Mouse (Mus musculus): ENCODE measurements at regions not wholly inside any gene's neighbourhood (a gene's known extent, or its start where the extent isn't known, plus 50 kb on each side); places are given as distances from the start of the nearest gene placed in this dataset.

GRCm38 (mm10) chr2:83224018-83224417, 280.6 kb downstream of the Fsip2 start:
- 86% methylated on average over 2 of the region's 2 CpGs for WGBS
- H3K4me2 ChIP-seq, result no peak overlapping the region
- H3K9ac ChIP-seq (replicated peaks), result no peak overlapping the region
- H3K4me3 ChIP-seq (replicated peaks), result no peak overlapping the region
- no peaks in the 10 kb centered on the region for H3K9me3 ChIP-seq (replicated peaks)
- no peak for ATAC-seq (ENCODE audit: low FRiP score)
- no peaks in the 10 kb centered on the region for H3K4me1 ChIP-seq
- H3K27ac ChIP-seq (replicated peaks), result no peak overlapping the region
- H3K27me3 ChIP-seq (replicated peaks), result no peaks in the 10 kb centered on the region
- no peaks in the 10 kb centered on the region for H3K36me3 ChIP-seq

- ATAC-seq (ENCODE audit: low FRiP score), result no peak
- Histone ChIP-seq H3K4me1 (no peaks in the 10 kb centered on the region), H3K9ac (replicated peaks) (no peak overlapping the region), H3K36me3 (no peaks in the 10 kb centered on the region), H3K4me2 (no peak overlapping the region), H3K9me3 (replicated peaks) (no peaks in the 10 kb centered on the region), H3K27me3 (replicated peaks) (no peaks in the 10 kb centered on the region), H3K27ac (replicated peaks) (no peak overlapping the region), H3K4me3 (replicated peaks) (no peak overlapping the region)
- WGBS, result 90% methylated on average over 5 of the region's 5 CpGs
Observed at GRCm38 (mm10) chr2:83226198-83226597, 282.8 kb downstream of the Fsip2 start.

GRCm38 (mm10) chr2:83251173-83252101, 308.0 kb downstream of the Fsip2 start:
- H3K4me1 ChIP-seq, result no peaks in the 10 kb centered on the region
- no peaks in the 10 kb centered on the region for H3K36me3 ChIP-seq
- H3K4me3 ChIP-seq (replicated peaks), result no peak overlapping the region
- no peak for ATAC-seq (ENCODE audit: low FRiP score)
- no peaks in the 10 kb centered on the region for H3K27me3 ChIP-seq (replicated peaks)
- H3K27ac ChIP-seq (replicated peaks), result no peak overlapping the region
- no peaks in the 10 kb centered on the region for H3K9me3 ChIP-seq (replicated peaks)
- WGBS, result 55% methylated on average over 6 of the region's 6 CpGs
- no peak overlapping the region for H3K4me2 ChIP-seq
- no peak overlapping the region for H3K9ac ChIP-seq (replicated peaks)

GRCm38 (mm10) chr2:83256811-83257321, 313.4 kb downstream of the Fsip2 start:
- H3K27ac ChIP-seq (replicated peaks), result no peak overlapping the region
- 0 out of 2 replicates have a peak, but pooled peaks cover 3% of the 10 kb centered on the region for H3K4me1 ChIP-seq
- WGBS, result 33% methylated on average over 2 of the region's 2 CpGs
- no peak overlapping the region for H3K4me2 ChIP-seq
- no peak overlapping the region for H3K4me3 ChIP-seq (replicated peaks)
- H3K9me3 ChIP-seq (replicated peaks), result no peaks in the 10 kb centered on the region
- H3K9ac ChIP-seq (replicated peaks), result no peak overlapping the region
- no peaks in the 10 kb centered on the region for H3K27me3 ChIP-seq (replicated peaks)
- no peaks in the 10 kb centered on the region for H3K36me3 ChIP-seq
- ATAC-seq (ENCODE audit: low FRiP score), result no peak

- H3K27me3 ChIP-seq (replicated peaks), result no peaks in the 10 kb centered on the region
- H3K36me3 ChIP-seq, result no peaks in the 10 kb centered on the region
- H3K9me3 ChIP-seq (replicated peaks), result no peaks in the 10 kb centered on the region
- H3K4me1 ChIP-seq, result 0 out of 2 replicates have a peak, but pooled peaks cover 3% of the 10 kb centered on the region
- no peak overlapping the region for H3K4me2 ChIP-seq
- no peak for ATAC-seq (ENCODE audit: low FRiP score)
- H3K27ac ChIP-seq (replicated peaks), result no peak overlapping the region
- no peak overlapping the region for H3K4me3 ChIP-seq (replicated peaks)
- WGBS, result 67% methylated on average over 3 of the region's 3 CpGs
- no peak overlapping the region for H3K9ac ChIP-seq (replicated peaks)
Observed at GRCm38 (mm10) chr2:83258613-83259012, 315.2 kb downstream of the Fsip2 start.

- Histone ChIP-seq H3K4me1 (no peaks in the 10 kb centered on the region), H3K4me3 (replicated peaks) (no peak overlapping the region), H3K27ac (replicated peaks) (no peak overlapping the region), H3K9ac (replicated peaks) (no peak overlapping the region), H3K27me3 (replicated peaks) (no peaks in the 10 kb centered on the region), H3K9me3 (replicated peaks) (no peaks in the 10 kb centered on the region), H3K4me2 (no peak overlapping the region), H3K36me3 (no peaks in the 10 kb centered on the region)
- no peak for ATAC-seq (ENCODE audit: low FRiP score)
- 64% methylated on average over 8 of the region's 8 CpGs for WGBS
Observed at GRCm38 (mm10) chr2:83303515-83303914, 340.7 kb upstream of the Zc3h15 start.

GRCm38 (mm10) chr2:83332056-83332769, 312.0 kb upstream of the Zc3h15 start:
- no peak for ATAC-seq (ENCODE audit: low FRiP score)
- Histone ChIP-seq H3K4me1 (no peaks in the 10 kb centered on the region), H3K4me2 (no peak overlapping the region), H3K27ac (replicated peaks) (no peak overlapping the region), H3K36me3 (no peaks in the 10 kb centered on the region), H3K4me3 (replicated peaks) (no peak overlapping the region), H3K27me3 (replicated peaks) (no peaks in the 10 kb centered on the region), H3K9me3 (replicated peaks) (no peaks in the 10 kb centered on the region), H3K9ac (replicated peaks) (no peak overlapping the region)
- 68% methylated on average over 5 of the region's 5 CpGs for WGBS

GRCm38 (mm10) chr2:83332770-83333157, 311.5 kb upstream of the Zc3h15 start:
- H3K4me3 ChIP-seq (replicated peaks), result no peak overlapping the region
- peak; percentile 61; the same call in 1 of the 2 replicates for ATAC-seq (ENCODE audit: low FRiP score)
- H3K4me2 ChIP-seq, result no peak overlapping the region
- WGBS, result 47% methylated on average over 5 of the region's 5 CpGs
- no peaks in the 10 kb centered on the region for H3K27me3 ChIP-seq (replicated peaks)
- no peaks in the 10 kb centered on the region for H3K36me3 ChIP-seq
- no peaks in the 10 kb centered on the region for H3K4me1 ChIP-seq
- H3K9me3 ChIP-seq (replicated peaks), result no peaks in the 10 kb centered on the region
- no peak overlapping the region for H3K27ac ChIP-seq (replicated peaks)
- no peak overlapping the region for H3K9ac ChIP-seq (replicated peaks)

GRCm38 (mm10) chr2:83337364-83337763, 306.9 kb upstream of the Zc3h15 start:
- no peak for ATAC-seq (ENCODE audit: low FRiP score)
- Histone ChIP-seq H3K9ac (replicated peaks) (no peak overlapping the region), H3K9me3 (replicated peaks) (no peaks in the 10 kb centered on the region), H3K4me2 (no peak overlapping the region), H3K27ac (replicated peaks) (no peak overlapping the region), H3K4me3 (replicated peaks) (no peak overlapping the region), H3K36me3 (no peaks in the 10 kb centered on the region), H3K4me1 (no peaks in the 10 kb centered on the region), H3K27me3 (replicated peaks) (no peaks in the 10 kb centered on the region)
- 41% methylated on average over 4 of the region's 4 CpGs for WGBS

- Histone ChIP-seq H3K9ac (replicated peaks) (no peak overlapping the region), H3K9me3 (replicated peaks) (no peaks in the 10 kb centered on the region), H3K27ac (replicated peaks) (no peak overlapping the region), H3K4me1 (no peaks in the 10 kb centered on the region), H3K4me2 (no peak overlapping the region), H3K4me3 (replicated peaks) (no peak overlapping the region), H3K36me3 (no peaks in the 10 kb centered on the region), H3K27me3 (replicated peaks) (no peaks in the 10 kb centered on the region)
- WGBS, result 84% methylated on average over 6 of the region's 6 CpGs
- no peak for ATAC-seq (ENCODE audit: low FRiP score)
Observed at GRCm38 (mm10) chr2:83340168-83340567, 304.1 kb upstream of the Zc3h15 start.

All from neural tube, embryonic 15.5 days (tissue).